8 mouse cellular contexts compared by ENCODE assay signal in genomic region chr9:120733681-120734465, GRCm38 (mm10).
DNase-seq lines count a peak whose midpoint lies in the region; ATAC-seq and TF ChIP-seq lines count a peak whose summit lies in the region.

No protein-coding gene starts in this region.

- H3K27me3 ChIP-seq in neural tube, embryonic 15.5 days (replicated peaks): no peaks in the 10 kb centered on the region
- no peaks in the 10 kb centered on the region for H3K27me3 ChIP-seq in embryonic facial prominence, embryonic 12.5 days
- H3K27me3 ChIP-seq in hindbrain, embryonic 14.5 days (ENCODE audit: control insufficient read depth, insufficient read depth, low read length): no peaks in the 10 kb centered on the region

- 35% methylated on average over 11 of the region's 11 CpGs for WGBS in neural tube, embryonic 15.5 days
- WGBS in embryonic facial prominence, embryonic 12.5 days: 36% methylated on average over 11 of the region's 11 CpGs
- WGBS in hindbrain, embryonic 14.5 days: 37% methylated on average over 11 of the region's 11 CpGs
- WGBS in lung, adult 2 months: 39% methylated on average over 11 of the region's 11 CpGs

- H3K4me2 ChIP-seq in neural tube, embryonic 15.5 days: no peak overlapping the region
- no peak overlapping the region for H3K4me2 ChIP-seq in embryonic facial prominence, embryonic 12.5 days (replicated peaks)
- H3K4me2 ChIP-seq in hindbrain, embryonic 14.5 days (replicated peaks): no peak overlapping the region

- H3K36me3 ChIP-seq in neural tube, embryonic 15.5 days: no peaks in the 10 kb centered on the region
- H3K36me3 ChIP-seq in embryonic facial prominence, embryonic 12.5 days: no peaks in the 10 kb centered on the region
- H3K36me3 ChIP-seq in hindbrain, embryonic 14.5 days (replicated peaks; ENCODE audit: control insufficient read depth, insufficient read depth): no peaks in the 10 kb centered on the region

- H3K9me3 ChIP-seq in neural tube, embryonic 15.5 days (replicated peaks): no peaks in the 10 kb centered on the region
- H3K9me3 ChIP-seq in embryonic facial prominence, embryonic 12.5 days: no peaks in the 10 kb centered on the region; the same call in 1 of the 2 replicates
- H3K9me3 ChIP-seq in hindbrain, embryonic 14.5 days (ENCODE audit: control insufficient read depth, low read length): peaks cover 5% of the 10 kb centered on the region; the same call in 1 of the 2 replicates

- TF ChIP-seq POLR2A in lung, adult 2 months (IDR thresholded peaks at IDR 0.05; ENCODE audit: borderline replicate concordance, extremely low read depth, low read depth, low read length): no peak

- peak; percentile 41 for DNase-seq in neural tube, embryonic 10.5 days (ENCODE audit: extremely low spot score, low spot score)
- peak; percentile 34 for DNase-seq in hindbrain, embryonic 14.5 days (ENCODE audit: low spot score)
- no peak for DNase-seq in lung, adult 2 months
- DNase-seq in retina, postnatal 7 days (ENCODE audit: low read depth, low spot score): peak; percentile 6
- DNase-seq in ovary, postnatal 10 days (ENCODE audit: low spot score): no peak
- no peak for DNase-seq in B cell, adult 2 months

- H3K27ac ChIP-seq in neural tube, embryonic 15.5 days (replicated peaks): no peak overlapping the region
- peak overlapping the region; percentile 69 for H3K27ac ChIP-seq in embryonic facial prominence, embryonic 12.5 days
- H3K27ac ChIP-seq in hindbrain, embryonic 14.5 days: no peak overlapping the region

- H3K9ac ChIP-seq in neural tube, embryonic 15.5 days (replicated peaks): no peak overlapping the region
- H3K9ac ChIP-seq in embryonic facial prominence, embryonic 12.5 days: no peak overlapping the region
- H3K9ac ChIP-seq in hindbrain, embryonic 14.5 days: no peak overlapping the region

- H3K4me3 ChIP-seq in neural tube, embryonic 15.5 days (replicated peaks): no peak overlapping the region
- no peak overlapping the region for H3K4me3 ChIP-seq in embryonic facial prominence, embryonic 12.5 days
- H3K4me3 ChIP-seq in hindbrain, embryonic 14.5 days (replicated peaks; ENCODE audit: low read length): no peak overlapping the region
- no peak overlapping the region for H3K4me3 ChIP-seq in lung, adult 2 months (replicated peaks; ENCODE audit: extremely low read depth, low read depth, low read length)

- TF ChIP-seq CTCF in lung, adult 2 months (IDR thresholded peaks at IDR 0.05; ENCODE audit: insufficient read depth, low read length): peak; percentile 21; the same call in 1 of the 2 replicates

- peaks cover 36% of the 10 kb centered on the region for H3K4me1 ChIP-seq in neural tube, embryonic 15.5 days
- peaks cover 48% of the 10 kb centered on the region for H3K4me1 ChIP-seq in embryonic facial prominence, embryonic 12.5 days
- peaks cover 33% of the 10 kb centered on the region; the same call in 1 of the 2 replicates for H3K4me1 ChIP-seq in hindbrain, embryonic 14.5 days (replicated peaks; ENCODE audit: control insufficient read depth, insufficient read depth, low read length)
- peaks cover 27% of the 10 kb centered on the region for H3K4me1 ChIP-seq in lung, adult 2 months (ENCODE audit: control insufficient read depth, insufficient read depth, low read length)

- no peak for ATAC-seq in neural tube, embryonic 15.5 days (ENCODE audit: low FRiP score)
- no peak for ATAC-seq in embryonic facial prominence, embryonic 12.5 days (ENCODE audit: insufficient number of reproducible peaks, insufficient read depth, low FRiP score, low TSS enrichment)
- no peak for ATAC-seq in hindbrain, embryonic 14.5 days (ENCODE audit: low FRiP score)

Comparison
In these comparisons a context has a peak if more than half of its experiments do, and no peak if none do; other contexts are left out.
1. DNase-seq: peak in neural tube, embryonic 10.5 days (single experiment), hindbrain, embryonic 14.5 days (single experiment) and retina, postnatal 7 days (single experiment); none in lung, adult 2 months (single experiment), ovary, postnatal 10 days (single experiment) and B cell, adult 2 months (0 of 2).